Mouse (Mus musculus) myocyte (in vitro differentiated cells): Measurements from ENCODE around the gene Frzb.

Experiments used
- CEBPB ChIP-seq: IDR thresholded peaks from 2 replicates; pipeline ENCODE4 v1.6.1; 2011; ENCODE audit warnings: mild to moderate bottlenecking, moderate library complexity; ENCODE audit not compliant: poor library complexity, insufficient read depth, severe bottlenecking
- MYOG ChIP-seq, 3 experiments: IDR thresholded peaks; one replicate each; pipeline ENCODE4 v1.6.1; 2011; ENCODE audit warnings: control low read depth in 2 of 3, low read depth in 2 of 3, mild to moderate bottlenecking in 2 of 3; ENCODE audit not compliant: insufficient read length in 2 of 3, control insufficient read depth in 1 of 3, insufficient read depth in 1 of 3
- POLR2A ChIP-seq: IDR thresholded peaks from one replicate; pipeline ENCODE4 v1.6.1; 2011; ENCODE audit warnings: low read depth, mild to moderate bottlenecking, control low read depth, moderate library complexity; ENCODE audit not compliant: insufficient read length
- POLR2AphosphoS2 ChIP-seq: IDR thresholded peaks from one replicate; pipeline ENCODE4 v1.6.1; 2011; ENCODE audit warnings: low read depth, control low read depth; ENCODE audit not compliant: insufficient read length
- TCF3 ChIP-seq: IDR thresholded peaks from one replicate; pipeline ENCODE4 v1.6.1; 2011; ENCODE audit warnings: low read depth, control low read depth; ENCODE audit not compliant: insufficient read length

DNA sequence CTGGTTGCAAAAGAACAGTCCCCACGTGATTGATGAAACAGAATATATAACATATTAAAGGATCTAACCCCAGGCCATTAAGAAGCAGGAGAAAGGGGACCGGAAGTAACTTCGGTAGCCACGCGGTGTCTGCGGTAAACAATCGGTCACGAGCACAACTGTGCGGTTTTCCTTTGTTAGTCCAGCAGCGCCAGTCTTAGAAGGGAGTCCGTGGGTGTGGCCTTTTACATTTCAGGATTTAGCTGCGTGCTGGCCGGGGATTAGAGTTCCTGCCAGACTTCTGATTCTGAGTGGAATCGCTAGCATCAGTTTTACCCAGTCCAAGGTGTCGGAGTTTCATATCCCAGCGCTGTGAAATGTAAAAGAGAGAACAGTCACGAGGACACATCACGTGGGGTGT, 34.3 kb downstream of the Frzb start:
- TF ChIP-seq POLR2AphosphoS2 (no peak), CEBPB (no peak), TCF3 (no peak), POLR2A (no peak), MYOG (IDR thresholded peaks at IDR 0.05; ENCODE audit: control insufficient read depth in 1 of 3, insufficient read depth in 1 of 3, insufficient read length in 2 of 3, low read depth in 2 of 3) (no peak)
